Mouse (Mus musculus): ENCODE data around the gene Disc1.

Gene Disc1

DNA sequence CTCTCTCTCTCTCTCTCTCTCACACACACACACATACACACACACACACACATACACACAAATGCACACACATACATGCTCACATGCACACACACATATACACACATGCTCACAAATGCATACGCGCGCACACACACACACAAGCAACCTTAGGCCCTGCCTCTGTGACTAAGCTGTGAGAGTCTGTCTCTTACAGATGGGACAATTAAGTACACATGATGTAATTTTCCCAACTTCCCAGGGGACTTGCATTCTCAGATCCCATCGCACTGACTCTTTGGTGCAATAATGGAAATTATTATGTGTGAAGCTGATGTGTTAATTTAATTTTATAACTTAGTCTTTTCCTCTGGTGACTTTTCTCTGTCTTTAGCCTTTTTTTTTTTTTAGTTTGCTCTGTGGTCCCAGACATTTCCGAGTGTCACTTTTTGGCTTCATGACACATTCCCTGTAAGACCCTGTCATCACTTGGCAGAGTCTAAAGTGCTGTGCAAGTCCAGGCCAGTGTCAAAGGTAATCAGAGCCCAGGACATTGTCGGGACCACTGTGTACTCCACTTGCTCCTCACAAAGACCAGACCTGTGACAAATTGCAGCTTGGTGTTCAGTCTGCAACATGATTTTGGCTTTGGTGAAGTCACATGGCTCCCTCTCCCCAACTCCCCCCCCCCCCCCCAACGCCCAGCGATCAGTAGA, 205.0 kb downstream of the Disc1 start:
- DNase-seq (ENCODE audit: low read depth): no peak

DNA sequence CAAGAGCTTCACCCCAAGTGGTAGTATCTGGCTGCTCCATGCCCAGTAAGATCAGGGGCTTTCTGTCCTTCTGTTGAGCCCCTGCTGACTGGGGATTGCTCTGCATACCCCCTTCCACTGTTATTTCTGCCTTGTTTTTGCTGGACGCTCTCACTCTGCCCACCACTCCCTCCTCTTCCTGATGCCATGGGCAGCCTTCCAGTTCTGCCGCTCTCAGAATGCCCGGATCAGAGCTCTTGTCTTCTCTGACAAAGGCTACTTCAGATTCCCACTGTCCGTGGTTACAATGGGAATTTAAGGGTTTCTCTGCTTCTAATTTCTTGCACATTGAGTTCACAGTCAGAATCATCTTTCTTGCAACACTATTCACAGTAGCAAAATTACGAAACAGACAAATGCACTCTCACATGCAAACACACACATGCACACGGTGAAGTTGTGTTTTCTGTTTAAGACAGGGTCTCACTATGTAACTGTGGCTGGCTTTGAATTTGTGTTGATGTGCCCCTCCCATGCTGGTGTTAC, 214.2 kb downstream of the Disc1 start:
- DNase-seq (ENCODE audit: low read depth): no peak

DNA sequence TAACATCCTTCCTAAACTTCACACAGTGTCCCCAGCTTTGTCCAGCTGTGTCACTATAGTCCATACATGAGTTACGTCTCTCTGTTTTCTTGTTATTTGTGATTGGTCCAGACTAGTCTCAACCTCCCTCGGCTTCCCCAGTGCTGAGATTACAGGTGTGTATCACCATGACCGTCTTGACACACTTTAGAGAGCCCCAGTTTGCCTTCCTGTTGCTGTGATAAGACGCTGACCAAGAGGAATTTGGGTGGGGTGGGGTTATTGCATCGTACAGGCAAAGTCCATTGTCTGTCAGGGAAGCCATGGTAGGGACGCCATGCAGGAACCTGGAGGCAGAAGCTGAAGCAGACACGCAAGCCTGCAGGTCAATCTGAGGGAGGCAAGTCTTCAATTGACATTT, 216.3 kb downstream of the Disc1 start:
- DNase-seq (ENCODE audit: low read depth): no peak

DNA sequence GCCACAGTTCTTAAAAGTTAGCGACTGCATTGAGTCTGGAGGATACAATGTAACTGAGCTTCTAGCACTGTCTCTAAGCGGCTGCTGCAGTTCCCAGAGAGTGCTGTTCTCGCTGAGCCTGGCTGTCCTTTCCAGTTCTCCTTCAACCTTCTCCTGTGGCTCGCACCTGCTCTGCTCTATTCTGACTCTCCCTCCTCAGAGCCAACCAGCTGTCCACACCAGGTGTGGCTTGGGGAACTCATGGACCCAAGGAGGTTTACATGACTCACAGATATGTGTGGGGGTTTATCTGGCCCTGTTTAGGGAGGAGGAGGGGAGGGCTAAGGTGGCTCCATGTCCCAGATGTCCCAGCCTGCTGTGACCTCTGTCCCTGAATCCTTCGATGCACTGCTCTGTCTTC, 217.4 kb downstream of the Disc1 start:
- no peak for DNase-seq (ENCODE audit: low read depth)

DNA sequence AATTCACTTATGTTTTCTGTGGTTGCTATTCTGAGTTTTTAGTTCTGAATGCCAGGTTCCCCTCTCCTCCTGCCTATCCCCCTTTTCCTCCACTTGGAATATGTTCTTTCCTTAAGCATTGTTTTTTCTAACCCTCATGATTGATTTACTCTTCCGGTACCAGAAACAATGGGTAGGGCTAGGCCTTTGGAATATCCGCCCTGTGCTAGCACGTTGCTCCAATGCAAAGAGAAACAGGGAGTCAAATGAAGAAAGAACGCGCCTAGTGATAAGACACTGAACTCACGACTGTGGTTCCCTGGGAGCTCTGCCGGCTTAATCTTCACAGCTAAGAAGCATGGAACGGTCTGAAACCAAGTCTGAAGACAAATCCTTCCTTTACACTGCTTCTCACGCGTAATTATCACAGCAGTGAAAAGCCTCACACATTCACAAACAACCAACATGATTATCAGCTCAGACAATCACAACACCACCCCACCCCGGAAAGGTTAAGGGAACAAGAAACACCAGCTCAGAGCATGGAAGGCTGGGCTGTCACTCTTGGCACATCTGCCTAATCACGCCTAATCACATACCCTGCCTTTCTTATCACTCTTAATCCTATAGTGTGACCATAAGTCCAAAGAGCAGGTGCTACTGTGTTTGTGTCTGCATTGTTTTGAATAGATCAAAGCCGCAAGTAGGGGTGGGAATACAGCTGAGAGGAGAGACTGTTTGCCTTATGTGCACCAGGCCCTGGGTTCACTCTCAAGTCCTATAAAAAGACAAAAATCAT, 218.3 kb downstream of the Disc1 start:
- no peak for DNase-seq (ENCODE audit: low read depth)

DNA sequence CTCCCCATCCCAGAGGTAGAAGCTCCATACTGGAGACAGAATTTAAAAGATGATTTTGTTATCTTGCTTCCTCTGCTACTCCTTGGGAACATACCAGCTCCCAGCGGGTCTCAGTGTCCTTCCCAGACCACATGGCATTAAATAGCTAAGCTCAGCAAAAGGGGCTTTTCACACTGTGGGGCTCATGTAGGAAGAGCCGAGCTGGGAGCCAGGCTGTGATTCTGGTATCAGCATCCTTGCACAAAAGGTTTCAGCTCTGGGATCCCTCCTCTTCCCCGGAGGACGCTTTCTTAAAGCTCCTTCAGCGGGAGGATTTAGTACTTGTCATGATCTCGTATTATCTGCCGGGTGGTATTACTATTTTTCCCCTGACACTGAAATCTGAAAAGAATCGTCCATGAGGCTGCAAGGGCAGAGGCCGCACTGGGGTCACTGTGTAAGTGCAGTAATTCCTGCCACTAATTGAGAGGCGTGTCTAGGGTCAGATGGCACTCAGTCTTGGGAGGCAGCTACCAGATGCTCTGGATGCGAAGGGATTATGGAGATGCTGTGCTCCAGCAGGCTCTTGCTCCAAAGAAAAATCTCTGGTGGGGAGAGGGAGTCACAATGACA, 223.2 kb downstream of the Disc1 start:
- no peak for DNase-seq (ENCODE audit: low read depth)

DNA sequence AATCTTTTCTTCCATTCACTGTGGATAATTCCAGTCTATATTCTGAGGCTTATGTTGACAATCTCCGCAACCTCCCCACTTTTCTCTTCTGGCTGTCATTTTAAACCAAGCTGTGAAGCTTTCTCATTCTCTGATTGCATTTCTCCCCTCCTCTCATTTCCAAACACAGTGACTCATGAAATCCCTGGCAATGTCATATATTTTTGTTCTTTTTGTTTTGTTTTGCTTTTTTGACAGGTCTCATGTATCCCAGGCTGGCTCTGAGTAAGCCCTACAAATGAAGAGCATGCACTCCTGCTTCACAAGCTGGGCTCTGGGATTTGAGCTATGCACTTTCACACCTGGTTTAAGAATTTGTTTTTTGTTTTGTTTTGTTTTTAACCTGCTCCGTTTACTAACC, 225.2 kb downstream of the Disc1 start:
- no peak for DNase-seq (ENCODE audit: low read depth)

DNA sequence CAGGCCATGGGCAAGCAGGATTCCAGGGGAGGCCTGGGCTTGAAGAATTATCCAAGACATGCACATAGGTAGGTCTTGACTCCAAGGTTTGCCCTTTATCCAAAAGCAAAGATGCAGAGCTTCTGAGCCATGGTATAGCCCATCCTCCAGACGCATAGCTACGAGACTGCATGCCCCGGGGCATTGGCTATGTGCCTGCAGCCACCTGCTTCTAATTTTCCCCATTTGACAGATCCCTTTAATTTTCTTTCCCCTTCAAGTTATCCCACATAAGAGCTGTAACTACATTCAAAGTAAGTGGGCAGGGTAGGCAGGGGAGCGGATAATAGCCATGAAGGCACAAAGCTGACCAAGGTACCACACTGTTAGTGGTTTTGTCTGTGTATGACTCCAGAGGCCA, 225.9 kb downstream of the Disc1 start:
- DNase-seq (ENCODE audit: low read depth): no peak

DNA sequence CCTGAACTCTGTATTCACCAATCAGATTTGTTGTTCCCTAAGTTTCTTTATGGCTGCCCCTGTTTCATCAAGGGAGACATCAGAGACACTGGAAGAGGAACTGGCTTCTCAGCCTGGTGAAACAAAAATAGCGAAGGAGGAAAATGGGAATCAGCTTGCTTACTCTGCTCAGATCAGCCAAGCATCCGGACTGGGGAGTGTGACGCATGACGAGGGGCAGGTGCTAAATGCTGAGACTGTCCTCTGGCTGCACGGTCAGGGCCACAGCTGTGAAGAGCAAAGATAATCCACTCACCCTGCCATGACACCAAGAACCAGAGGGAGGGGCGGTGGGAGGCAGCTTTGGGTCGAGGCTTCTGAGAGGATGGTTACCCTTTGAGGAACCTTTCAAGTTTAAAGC, 228.5 kb downstream of the Disc1 start:
- DNase-seq (ENCODE audit: low read depth): no peak

DNA sequence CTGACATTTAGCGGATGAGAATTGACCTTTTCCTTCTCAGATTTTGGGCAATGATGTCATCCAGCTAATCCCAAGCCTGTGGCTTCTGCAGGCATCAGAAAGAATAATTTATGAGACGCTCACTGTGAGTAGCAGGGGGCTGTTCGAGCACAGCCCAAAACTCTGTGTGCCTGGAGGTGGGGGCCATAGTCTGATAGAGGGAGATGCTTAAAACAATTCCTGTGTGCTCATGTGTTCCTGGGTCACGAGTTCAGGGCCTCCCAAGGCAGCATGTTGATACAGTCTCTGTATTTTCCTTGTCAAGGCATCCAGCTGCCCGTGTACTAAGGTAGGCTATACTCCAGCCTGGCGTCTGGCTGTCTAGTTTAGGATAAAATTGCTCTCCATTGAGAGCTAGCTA, 229.5 kb downstream of the Disc1 start:
- no peak for DNase-seq (ENCODE audit: low read depth)

DNA sequence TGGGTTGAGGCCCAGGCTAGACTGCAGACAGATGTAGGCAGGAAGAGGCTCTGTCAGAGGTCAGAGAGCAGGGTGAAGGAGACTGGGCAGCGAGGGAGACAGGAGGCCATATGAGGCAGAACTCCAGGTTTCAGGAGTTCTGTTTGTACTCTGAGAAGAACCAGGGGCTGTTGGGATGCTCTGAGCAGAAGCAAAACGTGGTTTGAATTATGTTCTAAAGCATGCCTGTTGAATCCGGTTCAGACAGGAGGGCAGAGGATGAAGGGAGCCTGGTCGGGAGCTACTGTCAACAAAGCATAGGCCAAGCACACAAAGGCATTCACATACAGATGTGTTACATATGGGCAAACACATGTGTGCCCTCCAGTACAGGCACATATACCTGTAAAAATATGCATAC, 230.9 kb downstream of the Disc1 start:
- no peak for DNase-seq (ENCODE audit: low read depth)

DNA sequence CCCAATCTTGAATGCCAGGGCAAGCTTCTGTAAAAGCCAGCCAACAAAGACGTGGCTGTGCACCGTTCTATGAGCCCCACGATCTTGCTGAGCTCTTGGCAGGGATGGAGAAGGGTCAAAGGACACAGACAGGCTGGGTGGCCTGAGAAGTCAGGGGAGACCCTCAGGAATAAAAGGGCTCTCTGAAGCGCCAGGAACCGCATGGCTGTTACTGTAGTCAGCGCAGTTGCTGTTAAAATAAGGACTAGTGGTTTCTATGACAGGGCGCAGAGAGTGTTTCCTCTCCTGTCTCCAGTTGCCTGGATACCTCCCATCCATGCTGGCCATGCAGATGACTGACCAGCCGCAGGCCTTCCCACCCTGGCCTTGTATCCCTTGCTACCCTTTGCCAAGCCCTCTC, 231.4 kb downstream of the Disc1 start:
- DNase-seq (ENCODE audit: low read depth): no peak

DNA sequence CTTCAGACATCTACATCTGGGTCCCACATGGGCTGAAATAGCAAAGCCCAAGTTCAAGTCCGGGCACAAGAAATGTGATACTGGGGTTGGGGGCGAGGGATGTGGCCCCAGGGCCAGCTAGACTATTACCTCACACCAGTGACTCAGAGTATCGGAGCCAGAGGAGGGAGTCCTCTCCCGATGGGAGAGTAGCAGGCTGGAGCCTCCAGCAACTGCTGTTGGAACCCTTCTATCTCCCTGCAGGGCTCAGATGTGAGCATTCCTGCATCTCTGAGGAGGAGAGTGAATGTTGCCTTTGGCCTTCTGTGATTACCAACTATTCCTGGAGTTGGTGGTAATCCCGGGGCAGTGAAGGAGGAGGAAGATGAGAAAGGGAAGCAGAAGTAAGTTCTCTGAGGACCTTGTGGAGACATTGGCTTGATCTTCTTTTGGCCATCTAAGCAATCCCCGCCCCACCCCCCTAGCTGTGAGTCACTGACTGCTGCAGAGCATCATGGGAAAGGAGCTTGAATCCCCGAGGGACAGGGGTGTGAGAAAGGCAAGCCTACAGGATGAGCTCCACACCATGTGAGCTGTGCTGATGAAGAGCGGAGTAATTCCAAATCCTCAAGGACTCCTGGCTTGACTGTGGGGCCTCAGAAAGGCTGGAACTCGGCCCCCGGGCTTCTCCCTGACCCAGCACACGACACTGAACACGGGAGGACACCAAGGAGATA, 232.1 kb downstream of the Disc1 start:
- DNase-seq (ENCODE audit: low read depth): peak; percentile 68

DNA sequence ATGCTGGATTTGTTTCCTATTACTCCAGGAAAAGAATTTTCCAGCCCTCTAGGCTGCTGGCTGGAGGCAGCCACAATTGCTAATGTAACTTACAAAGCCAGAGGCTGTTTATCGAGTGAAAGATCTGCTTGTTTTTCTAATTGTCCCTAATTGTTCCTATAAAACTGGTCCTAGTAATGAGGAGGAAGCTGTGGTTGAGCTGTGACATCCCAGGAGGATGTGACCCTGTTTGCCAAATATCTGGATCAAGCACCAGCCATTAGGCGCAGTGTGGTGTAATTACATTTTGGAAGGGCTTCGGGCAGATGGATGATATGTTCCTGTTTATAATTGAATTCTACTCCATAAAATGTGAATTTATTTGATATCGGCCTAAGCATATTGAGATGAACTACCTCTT, 233.3 kb downstream of the Disc1 start:
- DNase-seq (ENCODE audit: low read depth): no peak

DNA sequence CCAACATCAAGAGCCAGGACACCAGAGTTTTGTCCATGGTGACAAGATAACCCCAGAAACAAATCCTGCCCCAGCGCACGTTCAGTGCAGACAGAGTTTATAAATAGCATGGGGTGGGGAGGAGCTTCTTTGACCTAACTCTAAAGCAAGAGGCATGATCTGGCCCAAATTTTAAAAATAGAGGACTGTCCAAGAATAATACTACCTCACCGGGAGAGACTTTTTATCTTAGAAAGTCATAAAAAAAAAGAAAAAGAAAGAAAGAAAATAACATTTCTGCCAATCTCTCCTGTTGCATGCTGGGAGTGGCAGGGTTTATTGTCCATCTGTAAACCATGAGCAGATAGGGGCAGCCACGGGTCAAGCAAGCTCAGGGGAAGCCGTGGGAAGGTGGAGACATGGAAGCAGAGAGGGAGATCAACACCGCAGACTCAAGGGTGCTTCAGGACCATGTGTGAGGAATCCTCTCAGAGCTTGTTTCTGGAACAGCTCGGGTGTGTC, 233.9 kb downstream of the Disc1 start:
- DNase-seq (ENCODE audit: low read depth): no peak

DNA sequence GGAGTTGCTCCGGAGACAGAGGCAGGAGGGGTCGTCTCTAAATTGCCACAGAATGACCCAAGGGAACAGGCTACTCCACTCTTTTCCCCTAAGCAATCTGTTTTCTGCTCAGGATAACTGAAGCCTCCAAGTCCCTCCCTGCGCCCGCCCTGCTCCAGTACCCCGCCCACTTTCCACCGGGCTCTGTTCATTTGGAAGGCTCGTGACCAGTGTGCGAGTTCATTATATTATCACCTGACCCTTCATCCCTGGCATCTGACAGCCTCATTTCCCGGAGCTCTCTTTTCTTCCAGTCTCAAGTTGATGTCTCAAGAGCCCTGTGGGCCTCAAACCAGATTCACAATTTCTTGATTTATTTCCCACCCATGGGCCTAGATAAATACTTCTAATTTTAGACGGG, 237.5 kb downstream of the Disc1 start:
- DNase-seq (ENCODE audit: low read depth): no peak

DNA sequence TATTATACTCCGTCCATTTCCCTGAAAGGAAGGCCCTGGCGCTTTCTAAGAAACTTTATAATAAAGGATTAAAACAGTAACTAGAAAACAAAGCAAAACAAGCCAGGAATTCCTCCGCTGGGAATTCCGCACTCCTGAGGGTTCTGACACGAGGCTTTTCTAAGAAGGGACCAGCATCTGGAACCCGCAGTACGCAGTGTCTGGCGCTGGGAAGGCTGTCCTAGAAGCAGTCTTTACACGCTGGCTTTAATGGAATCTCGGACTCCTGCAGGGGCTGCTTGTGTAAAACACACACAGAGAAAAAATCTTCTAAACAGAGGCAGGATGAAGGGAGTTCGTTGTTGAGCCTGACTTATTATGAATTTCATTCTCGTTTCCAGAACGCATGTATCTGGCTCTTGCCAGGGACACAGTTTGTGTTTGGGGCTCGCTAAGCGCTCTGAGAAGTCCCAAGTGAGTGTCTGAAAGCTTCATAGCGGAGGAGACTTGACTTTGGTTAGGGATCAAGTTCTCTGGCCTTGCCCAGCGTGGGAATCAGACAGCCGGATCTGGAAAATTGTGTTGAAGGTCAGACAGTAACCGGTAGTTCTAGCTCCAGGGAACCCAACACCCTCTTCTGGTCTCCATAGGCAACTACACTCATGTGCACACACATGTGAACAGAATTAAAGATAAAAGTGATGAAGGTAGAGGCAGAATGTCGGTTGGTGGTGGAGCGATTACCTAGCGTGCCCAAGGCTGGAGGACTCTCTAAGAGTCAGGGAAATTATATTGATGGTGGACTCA, 238.1 kb downstream of the Disc1 start:
- DNase-seq (ENCODE audit: low read depth): no peak

DNA sequence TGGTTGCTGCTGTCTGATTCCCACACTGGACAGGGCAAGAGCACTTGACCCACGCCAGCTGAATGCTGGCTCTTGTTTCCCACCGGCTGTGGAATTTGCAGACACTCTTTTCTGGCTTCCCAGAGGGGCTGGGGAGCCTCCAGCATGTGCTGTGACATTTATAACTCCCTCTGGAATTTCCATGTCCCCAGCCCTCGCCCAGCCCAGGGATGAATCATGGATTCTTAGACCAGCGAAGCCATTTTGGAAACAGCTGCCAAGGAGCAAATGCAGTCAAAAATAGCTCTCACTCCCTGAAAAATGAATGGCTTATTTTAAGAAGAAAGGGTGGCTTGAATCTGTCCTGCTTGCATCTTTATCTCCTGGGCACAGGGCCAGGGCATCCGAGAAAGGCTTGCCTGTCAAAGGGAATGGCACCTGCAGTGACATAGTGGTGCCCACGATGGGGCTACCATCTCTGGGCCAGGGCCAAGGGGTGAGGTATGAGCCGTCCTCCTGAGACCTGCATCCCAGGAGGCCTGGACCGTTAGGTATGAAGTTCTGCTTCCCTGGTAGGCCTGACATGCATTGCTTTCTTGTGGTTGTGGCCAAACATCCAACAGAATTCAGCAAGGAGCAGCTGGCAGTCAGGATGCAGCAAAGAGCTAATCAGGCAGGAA, 239.1 kb downstream of the Disc1 start:
- DNase-seq (ENCODE audit: low read depth): peak; percentile 83

DNA sequence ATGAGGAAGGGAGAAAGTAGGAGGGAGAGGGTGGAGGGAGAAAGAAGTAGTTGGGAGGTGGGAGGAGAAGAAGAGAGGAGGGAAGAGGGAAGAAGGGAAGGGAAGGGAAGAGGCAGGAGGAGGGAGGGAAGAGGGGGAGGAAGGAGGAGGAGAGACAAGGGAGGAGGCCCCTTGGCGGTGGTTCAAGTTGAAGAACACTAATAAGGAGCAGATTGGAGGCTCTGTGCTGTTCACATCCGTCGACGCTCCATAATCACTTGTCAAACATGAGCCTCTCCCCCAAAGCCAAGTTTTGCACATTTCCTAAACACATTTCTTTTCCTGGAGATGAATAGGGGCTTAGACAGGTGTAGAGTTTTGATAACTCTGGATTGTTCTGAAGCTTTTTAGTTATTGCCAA, 245.3 kb downstream of the Disc1 start:
- no peak for DNase-seq (ENCODE audit: low read depth)

DNA sequence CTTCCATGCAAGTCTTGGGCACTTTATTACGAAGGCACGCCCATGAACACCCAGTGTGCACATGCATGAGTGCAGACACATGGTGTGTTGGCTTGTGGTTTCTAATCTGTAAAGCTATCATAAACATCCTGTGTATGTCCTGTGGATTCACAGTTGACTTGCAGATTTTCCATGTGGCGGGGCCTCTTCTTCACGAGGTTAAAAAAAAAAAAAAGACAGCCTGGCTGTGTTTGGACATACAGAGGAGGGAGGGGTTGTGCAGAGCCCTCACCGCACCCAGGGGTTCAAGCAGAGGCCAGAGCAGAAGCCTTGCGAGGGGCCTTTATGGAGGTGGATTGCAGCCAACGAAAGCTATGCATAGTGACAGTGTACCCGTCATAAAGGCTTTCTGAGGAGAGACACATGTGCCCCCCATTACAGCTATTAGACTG, 248.0 kb downstream of the Disc1 start:
- DNase-seq (ENCODE audit: low read depth): no peak

DNA sequence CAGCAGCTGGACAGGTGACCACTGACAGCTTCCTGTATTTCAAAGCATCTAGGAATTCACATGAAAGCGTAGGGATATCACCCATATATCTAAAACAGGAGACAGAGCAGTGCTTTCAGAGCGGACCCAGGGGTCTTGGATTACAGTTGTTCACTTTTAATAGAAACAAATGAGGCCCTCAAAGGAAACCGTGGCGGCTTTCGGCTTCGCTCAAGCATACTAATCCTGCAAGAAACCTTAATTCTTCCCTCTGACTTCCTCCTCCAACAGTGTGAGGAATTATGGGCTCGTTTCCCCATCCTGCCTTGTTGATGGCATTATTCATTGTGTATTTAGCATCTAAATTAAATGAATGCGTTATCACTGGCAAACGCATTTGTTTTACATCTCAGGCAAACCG, 252.7 kb downstream of the Disc1 start:
- no peak for DNase-seq (ENCODE audit: low read depth)
